Mouse (Mus musculus) embryonic facial prominence, embryonic 13.5 days (tissue): ENCODE measurements around the gene 2310057N15Rik. TPM values are rescaled to one million over a fixed set of nuclear protein-coding genes. Genes with fewer than 3 reads are reported as not detected.

Source experiments
- polyA plus RNA-seq: library from polyadenylated mRNA; unstranded; fragments of >200 nt; fragmentation: Nextera tagmentation; extraction: Ambion mirVana; gene quantifications from 2 replicates; pipeline ENCODE4 v1.2.1, GENCODE M21; 2015

The 2310057N15Rik gene
- polyA plus RNA-seq, 1 experiment from 2014 or later, result not detected

Other genes with a start within 250 kb of the 2310057N15Rik start
- 7.9 and 10.1 TPM in 2 replicates for gene Cldn8, start 211.0 kb downstream of the 2310057N15Rik start, polyA plus RNA-seq
- gene Krtap24-1, start 161.9 kb downstream of the 2310057N15Rik start, polyA plus RNA-seq, result not detected in 2 replicates
- not detected in 2 replicates for gene 2310079G19Rik, start 146.5 kb downstream of the 2310057N15Rik start, polyA plus RNA-seq
- not detected in 2 replicates for gene Krtap26-1, start 126.4 kb downstream of the 2310057N15Rik start, polyA plus RNA-seq
- gene Krtap27-1, start 102.5 kb downstream of the 2310057N15Rik start, polyA plus RNA-seq, result not detected in 2 replicates
- not detected in 2 replicates for gene 2310061N02Rik, start 66.2 kb downstream of the 2310057N15Rik start, polyA plus RNA-seq
- gene Krtap13-1, start 45.3 kb downstream of the 2310057N15Rik start, polyA plus RNA-seq, result not detected in 2 replicates
- not detected in 2 replicates for gene Krtap13, start 22.6 kb downstream of the 2310057N15Rik start, polyA plus RNA-seq
- gene 2310034C09Rik, start 15.4 kb downstream of the 2310057N15Rik start, polyA plus RNA-seq, result not detected in 2 replicates
- gene Gm5965, start 3.7 kb upstream of the 2310057N15Rik start, polyA plus RNA-seq, result not detected in 2 replicates
- gene Gm20741, start 38.0 kb upstream of the 2310057N15Rik start, polyA plus RNA-seq, result not detected in 2 replicates
- not detected in 2 replicates for gene Krtap15, start 46.0 kb upstream of the 2310057N15Rik start, polyA plus RNA-seq
- gene Krtap14, start 51.9 kb upstream of the 2310057N15Rik start, polyA plus RNA-seq, result not detected in 2 replicates
- not detected in 2 replicates for gene Krtap19-1, start 95.2 kb upstream of the 2310057N15Rik start, polyA plus RNA-seq
- not detected in 2 replicates for gene Krtap19-2, start 100.1 kb upstream of the 2310057N15Rik start, polyA plus RNA-seq
- not detected in 2 replicates for gene Krtap19-3, start 103.8 kb upstream of the 2310057N15Rik start, polyA plus RNA-seq
- gene Krtap19-4, start 110.9 kb upstream of the 2310057N15Rik start, polyA plus RNA-seq, result not detected in 2 replicates
- gene Krtap19-5, start 122.3 kb upstream of the 2310057N15Rik start, polyA plus RNA-seq, result not detected in 2 replicates
- not detected in 2 replicates for gene Krtap19-9b, start 158.1 kb upstream of the 2310057N15Rik start, polyA plus RNA-seq
- gene Krtap16-3, start 188.7 kb upstream of the 2310057N15Rik start, polyA plus RNA-seq, result not detected in 2 replicates
- gene Krtap22-2, start 236.6 kb upstream of the 2310057N15Rik start, polyA plus RNA-seq, result not detected in 2 replicates
- not detected in 2 replicates for gene Gm10229, start 241.1 kb upstream of the 2310057N15Rik start, polyA plus RNA-seq